Mouse (Mus musculus) Patski (cell line): ENCODE measurements around the gene Best2. TPM values are rescaled to one million over a fixed set of nuclear protein-coding genes. Genes with fewer than 3 reads are reported as not detected.
A peak's percentile ranks its signal among the peaks of the same experiment; 100 is the strongest.

Experiments used
- ATAC-seq: fragments of 100-300 bp; one replicate; pipeline ENCODE4 v1.8.0; 2021
- CTCF ChIA-PET: fragments of 350-600 bp; sonication (Branson Sonifier 250); formaldehyde crosslinking; loops from one replicate; lab custom pipeline; 2022; ENCODE audit warnings: inconsistent platforms; lab: Charles Lee
- POLR2A ChIA-PET: fragments of 350-600 bp; sonication (Branson Sonifier 250); formaldehyde crosslinking; loops from one replicate; lab custom pipeline; 2022; ENCODE audit warnings: antibody characterized with exemption, inconsistent platforms; lab: Charles Lee
- DNase-seq: peaks from one replicate; pipeline ENCODE4 v3.0.0-alpha.2; 2011; ENCODE audit warnings: low read depth, low spot score
- H3K27me3 ChIP-seq: fragments of 371-371 bp; one replicate; pipeline ENCODE4 v1.5.1; 2021
- CTCF ChIP-seq: fragments of 100-300 bp; IDR thresholded peaks from one replicate; pipeline ENCODE4 v1.5.1; 2021
- in situ Hi-C: fragments of 300-500 bp; cut with MboI; formaldehyde crosslinking; loops from 3 replicates; pipeline ENCODE4 v1.11.1; 2018; ENCODE audit warnings: low pct_unique_long_range_greater_than_20kb, mixed read lengths
- polyA plus RNA-seq: library from polyadenylated mRNA; unstranded; gene quantifications from one replicate; pipeline ENCODE4 v1.2.3, GENCODE M21; 2021

The Best2 gene
- 0.05 TPM for polyA plus RNA-seq

DNA sequence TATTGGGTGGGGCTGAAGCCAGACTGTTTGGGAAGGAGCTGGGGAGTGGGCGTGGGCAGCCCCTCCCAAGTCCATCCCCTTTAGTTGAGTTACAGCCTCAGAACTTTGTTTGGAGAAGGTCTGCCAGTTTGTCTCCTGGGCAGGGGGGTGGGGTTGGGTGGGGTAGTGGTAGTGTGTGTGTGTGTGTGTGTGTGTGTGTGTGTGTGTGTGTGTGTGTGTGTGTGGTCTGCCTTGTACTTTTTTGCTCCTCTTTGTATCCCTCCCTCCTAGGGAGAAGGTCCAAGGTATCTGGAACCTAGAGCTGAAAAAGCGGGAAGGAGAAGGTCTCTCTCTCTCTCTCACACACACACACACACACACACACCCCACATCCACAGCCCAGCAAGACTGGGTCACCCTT lies at the start of gene Best2:
Gene Best2, minus strand, starts transcription at position 101 of the 400 bp plus-strand sequence.
- CTCF ChIA-PET, result no interaction called here

DNA sequence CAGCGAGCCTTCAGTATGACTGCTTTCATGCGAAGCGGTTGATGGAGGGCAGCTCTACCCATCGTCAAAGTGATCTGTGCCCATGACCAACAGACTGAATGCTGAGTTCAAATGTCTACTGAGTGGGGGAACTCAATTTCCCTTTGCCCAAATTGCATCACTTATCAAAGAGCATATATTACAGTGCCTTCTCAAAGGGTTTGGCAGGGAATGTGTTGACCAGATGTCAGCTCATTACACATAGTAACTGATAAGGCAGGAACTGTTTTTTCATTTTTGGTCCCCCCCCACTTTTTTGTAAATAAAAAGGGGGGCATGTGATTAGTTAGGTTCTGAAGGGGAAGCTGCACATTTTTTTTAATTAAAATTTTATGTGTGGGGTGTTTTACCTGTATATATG lies 48.3 kb upstream of the Best2 start:
- TF ChIP-seq CTCF, result no peak
- ChIA-PET POLR2A (interaction anchor here (0.8 kb wide), 1 partner anchor 9 kb away, joined by 3 read pairs; the partner anchor contains the start of gene Dhps), CTCF (interaction anchor here (0.8 to 1.2 kb wide), 2 partner anchors 11 to 28 kb away, joined by 3 read pairs; no protein-coding TSS in a partner anchor)
- no peak for DNase-seq
- in situ Hi-C loops, result no loop called here
- no peak for ATAC-seq
- H3K27me3 ChIP-seq, result no peaks in the 10 kb centered on the region

More for the DNA sequence above, at the start of gene Best2:
- peaks cover 4% of the 10 kb centered on the region for H3K27me3 ChIP-seq
- no peak for ATAC-seq
- in situ Hi-C loops, result no loop called here
- POLR2A ChIA-PET, result no interaction called here
- DNase-seq, result no peak
- no peak for TF ChIP-seq CTCF

DNA sequence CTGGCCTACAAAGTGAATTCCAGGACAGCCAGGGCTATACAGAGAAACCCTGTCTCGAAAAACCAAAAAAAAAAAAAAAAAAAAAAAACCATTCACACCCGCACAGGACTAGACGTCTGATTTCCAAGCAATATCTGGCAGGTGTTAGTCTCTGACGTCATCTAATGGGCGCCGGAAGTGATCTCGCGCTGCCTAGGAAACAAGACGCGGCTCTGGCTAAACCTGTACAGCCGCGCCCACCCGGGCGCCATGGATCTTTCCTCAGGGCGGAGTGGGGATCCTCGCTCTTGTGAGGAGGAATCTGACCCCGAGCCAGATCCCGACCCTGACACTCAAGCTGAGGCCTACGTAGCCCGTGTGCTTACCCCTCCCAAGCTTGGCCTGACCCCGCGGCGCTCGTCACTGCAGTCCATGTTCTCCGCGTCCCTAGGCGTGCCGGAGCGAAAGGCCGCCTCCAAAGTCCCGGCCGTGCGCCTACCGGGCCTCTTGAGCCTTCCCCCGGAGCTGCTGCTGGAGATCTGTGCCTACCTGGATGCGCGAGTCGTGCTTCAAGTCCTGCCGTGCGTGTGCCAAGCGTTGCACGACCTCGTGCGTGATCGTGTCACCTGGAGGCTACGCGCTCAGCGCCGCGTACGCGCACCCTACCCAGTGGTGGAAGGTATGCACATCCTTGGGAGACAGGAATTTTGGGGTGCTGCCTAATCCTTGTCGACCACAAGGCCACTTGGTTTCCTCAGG lies 45.7 kb upstream of the Best2 start, which contains the start of gene Fbxw9:
Gene Fbxw9, plus strand, starts transcription at position 177 of the 738 bp plus-strand sequence.
- no peak for TF ChIP-seq CTCF

DNA sequence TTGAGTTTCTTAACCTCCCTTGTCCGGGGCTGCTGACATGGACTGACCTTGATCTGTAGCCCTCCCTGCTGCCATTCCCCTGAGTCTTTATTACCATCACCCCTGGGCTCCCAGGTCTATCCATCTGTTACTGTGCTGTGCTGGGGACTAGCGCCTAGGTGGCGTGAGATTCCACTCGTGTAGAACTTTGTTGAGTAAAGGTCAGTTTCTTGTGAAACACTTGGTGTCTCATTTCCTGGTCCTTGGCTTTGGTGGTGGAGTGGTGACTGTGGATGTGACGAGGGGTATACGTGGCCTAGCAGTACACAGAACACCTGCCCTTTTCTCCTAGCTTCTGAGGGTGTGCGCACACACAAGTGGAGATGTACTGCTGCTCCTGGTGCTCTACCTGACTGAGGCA lies 43.0 kb upstream of the Best2 start:
- DNase-seq (no peak), ATAC-seq (no peak)
- POLR2A ChIA-PET, result no interaction called here
- in situ Hi-C loops, result no loop called here
- TF ChIP-seq CTCF, result no peak
- CTCF ChIA-PET, result no interaction called here
- no peaks in the 10 kb centered on the region for H3K27me3 ChIP-seq

More for the DNA sequence above, 45.7 kb upstream of the Best2 start, which contains the start of gene Fbxw9:
- DNase-seq (no peak), ATAC-seq (peak; percentile 68)
- no peaks in the 10 kb centered on the region for H3K27me3 ChIP-seq
- POLR2A ChIA-PET, result interaction anchor here (0.8 to 1.7 kb wide), 5 partner anchors 10 to 23 kb away, joined by 3 to 12 read pairs (median 4); partner anchors contain the start of gene Tnpo2
- CTCF ChIA-PET, result interaction anchor here (1.9 kb wide), 1 partner anchor 11 kb away, joined by 5 read pairs; the partner anchor contains the start of gene Dhps
- in situ Hi-C loops, result no loop called here

DNA sequence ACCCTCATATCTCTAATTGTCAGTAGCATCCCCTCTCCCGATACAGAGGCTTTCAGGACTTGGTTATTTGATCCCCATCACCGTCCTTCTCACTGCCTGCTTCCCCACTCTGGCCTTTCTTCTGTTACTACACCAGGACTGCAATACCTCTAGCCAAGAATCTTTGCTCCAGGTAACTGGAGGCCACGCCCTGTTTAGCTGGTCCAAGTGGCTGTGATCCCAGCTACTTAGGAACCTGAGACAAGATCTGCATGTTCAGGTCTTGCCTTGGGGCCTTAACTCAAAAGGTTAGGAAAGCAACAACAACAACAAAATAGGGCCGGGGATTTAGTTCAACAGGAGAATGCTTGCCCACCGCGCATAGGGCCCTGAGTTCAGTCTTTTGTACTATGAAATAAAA lies 29.3 kb upstream of the Best2 start:
- TF ChIP-seq CTCF, result no peak
- in situ Hi-C loops, result no loop called here
- H3K27me3 ChIP-seq, result no peaks in the 10 kb centered on the region
- DNase-seq (no peak), ATAC-seq (no peak)
- POLR2A ChIA-PET, result no interaction called here
- CTCF ChIA-PET, result no interaction called here

DNA sequence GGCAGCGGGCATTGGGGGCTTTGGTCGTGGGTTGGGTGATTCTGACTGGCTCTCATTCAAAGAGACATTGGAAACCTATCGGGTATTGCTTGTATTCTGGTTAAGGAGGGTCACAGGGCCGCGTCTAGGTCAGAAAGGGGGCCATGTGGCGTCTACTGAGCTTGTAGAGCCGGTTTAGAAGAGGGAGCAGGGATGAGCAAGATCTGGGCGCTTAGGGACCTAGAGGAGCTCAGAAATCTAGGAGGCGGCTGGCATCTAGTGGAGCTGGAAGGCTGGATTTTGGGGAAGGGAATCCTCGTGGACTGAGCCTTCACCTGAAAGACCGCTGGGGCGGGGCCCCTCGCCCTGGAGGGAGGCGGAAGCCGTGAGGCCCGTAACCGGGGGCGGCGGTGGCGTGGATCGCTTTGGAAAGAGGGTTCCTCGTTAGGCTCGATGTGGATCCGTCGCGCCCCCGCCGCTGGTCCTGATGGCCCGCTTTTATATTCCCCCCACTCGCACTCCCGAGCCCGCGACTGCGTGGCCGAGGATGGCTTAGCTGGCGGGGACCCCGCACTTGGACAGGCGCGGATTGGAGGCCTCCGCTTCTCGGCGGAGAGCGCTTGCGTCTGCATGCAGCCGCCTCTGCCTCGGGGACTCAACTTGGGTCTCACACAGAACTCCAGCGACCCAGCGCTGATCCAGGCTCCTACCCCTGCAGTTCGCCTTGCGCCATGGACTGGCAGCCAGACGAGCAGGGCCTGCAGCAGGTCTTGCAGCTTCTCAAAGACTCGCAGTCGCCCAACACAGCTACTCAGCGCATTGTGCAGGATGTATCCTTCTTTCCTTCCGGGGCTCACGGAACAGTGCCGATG lies 23.6 kb upstream of the Best2 start:
- in situ Hi-C loops, result no loop called here
- DNase-seq, result no peak
- no peak for TF ChIP-seq CTCF
- H3K27me3 ChIP-seq, result no peaks in the 10 kb centered on the region
- peak; percentile 13 for ATAC-seq
- ChIA-PET CTCF (interaction anchor here (1.0 to 2.6 kb wide), 5 partner anchors 12 to 63 kb away, joined by 3 to 10 read pairs (median 8); partner anchors contain the start of genes Asna1, Dhps and Trir), POLR2A (interaction anchor here (1.1 to 4.1 kb wide), 9 partner anchors 8 to 58 kb away, joined by 3 to 22 read pairs (median 4); partner anchors contain the start of genes Fbxw9, Gm5741, Man2b1 and Trir)

DNA sequence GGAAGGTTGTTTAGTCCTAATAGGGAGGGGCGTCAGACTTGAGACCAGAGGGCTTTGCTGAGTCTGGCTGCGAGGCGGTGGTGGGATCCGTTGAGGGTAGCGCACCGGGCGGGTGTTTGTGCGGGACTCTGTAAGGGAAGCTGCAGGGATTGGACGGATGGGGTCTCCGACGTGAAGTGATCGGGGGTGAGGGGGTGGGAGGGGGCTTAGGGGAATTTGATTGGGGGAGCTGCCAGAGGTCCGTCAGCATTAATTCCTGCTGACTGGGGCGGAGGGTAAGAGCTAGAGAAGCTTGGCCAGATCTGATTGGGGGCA lies 23.0 kb upstream of the Best2 start:
- ChIA-PET CTCF (interaction anchor here (1.0 to 2.6 kb wide), 5 partner anchors 11 to 62 kb away, joined by 3 to 10 read pairs (median 8); partner anchors contain the start of genes Asna1, Dhps and Trir), POLR2A (interaction anchor here (0.6 to 4.1 kb wide), 14 partner anchors 11 to 348 kb away, joined by 3 to 22 read pairs (median 4); partner anchors contain the start of genes Fbxw9, Gm5741, Man2b1 and Trir)
- DNase-seq (no peak), ATAC-seq (no peak)
- no peaks in the 10 kb centered on the region for H3K27me3 ChIP-seq
- no peak for TF ChIP-seq CTCF
- in situ Hi-C loops, result no loop called here

DNA sequence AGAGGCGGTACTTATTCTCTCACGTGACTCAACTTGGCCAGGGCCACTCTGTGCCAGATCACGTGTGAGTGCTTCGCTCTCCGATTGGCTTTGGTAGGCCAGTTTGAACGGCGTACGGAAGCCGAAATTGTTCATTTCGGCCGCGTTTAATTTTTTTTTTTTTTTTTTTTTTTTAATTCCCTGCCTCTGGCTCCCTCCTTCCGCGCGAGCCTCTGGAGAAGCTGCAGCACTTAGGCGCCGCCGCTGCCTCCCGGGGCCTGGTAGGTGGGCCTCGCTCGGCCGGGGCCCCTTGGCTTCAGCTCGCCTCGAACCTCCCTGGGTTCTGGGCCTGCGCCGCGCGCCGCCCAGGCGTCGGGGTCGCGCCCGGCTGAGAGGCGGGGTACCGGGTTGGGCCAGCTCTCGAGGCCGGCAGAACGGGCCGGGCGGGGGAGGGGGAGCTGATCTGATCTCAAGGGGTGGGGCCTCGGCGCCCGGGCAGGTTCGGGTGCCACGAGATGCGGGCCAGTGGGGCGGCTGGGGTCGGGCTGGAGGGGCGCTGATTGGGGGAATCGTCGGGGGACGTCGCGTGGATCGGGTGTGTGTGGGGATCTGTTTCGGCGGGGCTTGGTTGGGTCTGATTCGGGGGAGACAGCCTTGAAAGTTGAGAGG lies 22.5 kb upstream of the Best2 start, which contains the start of gene Tnpo2:
Gene Tnpo2, plus strand, starts transcription at position 198 of the 648 bp plus-strand sequence.
- DNase-seq (peak; percentile 86), ATAC-seq (peak; percentile 70)
- no peak for TF ChIP-seq CTCF
- in situ Hi-C loops, result no loop called here
- H3K27me3 ChIP-seq, result no peaks in the 10 kb centered on the region
- CTCF ChIA-PET, result interaction anchor here (0.9 to 2.6 kb wide), 3 partner anchors 11 to 47 kb away, joined by 3 to 8 read pairs (median 3); partner anchors contain the start of genes Asna1 and Trir
- POLR2A ChIA-PET, result interaction anchor here (0.6 to 4.1 kb wide), 18 partner anchors 9 to 348 kb away, joined by 3 to 22 read pairs (median 4); partner anchors contain the start of genes Fbxw9, Gm5741, Junb and Man2b1

DNA sequence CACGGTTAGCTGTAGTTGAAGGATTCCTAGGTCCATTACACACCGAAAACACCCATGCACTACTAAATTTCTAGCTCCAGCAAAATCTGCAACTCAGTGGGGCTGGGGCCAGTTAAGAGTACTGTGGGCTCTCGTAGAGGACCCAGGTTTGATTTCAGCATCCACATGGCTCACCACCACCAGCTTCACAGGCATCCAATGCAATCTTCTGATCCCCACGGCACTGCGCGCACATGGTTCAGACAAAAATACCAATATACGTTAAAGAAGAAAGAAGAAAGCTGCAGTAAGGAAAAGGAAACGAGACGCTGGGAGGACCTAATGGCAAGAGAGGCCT lies 22.0 kb upstream of the Best2 start:
- ATAC-seq (peak; percentile 36), DNase-seq (no peak)
- in situ Hi-C loops, result no loop called here
- POLR2A ChIA-PET, result interaction anchor here (0.7 to 4.1 kb wide), 11 partner anchors 9 to 347 kb away, joined by 3 to 22 read pairs (median 4); partner anchors contain the start of genes Fbxw9, Junb and Trir
- no peaks in the 10 kb centered on the region for H3K27me3 ChIP-seq
- no peak for TF ChIP-seq CTCF
- CTCF ChIA-PET, result interaction anchor here (0.9 to 2.6 kb wide), 4 partner anchors 10 to 62 kb away, joined by 3 to 8 read pairs (median 4); partner anchors contain the start of genes Asna1 and Trir
